22 mouse cellular contexts compared by ENCODE assay signal in genomic region chr19:37975951-37976350, GRCm38 (mm10).
A peak's percentile ranks its signal among the peaks of the same experiment; 100 is the strongest.
DNase-seq lines count a peak whose midpoint lies in the region; ATAC-seq and TF ChIP-seq lines count a peak whose summit lies in the region.
"Had no signal": no experiment of that assay in that cellular context is flagged by ENCODE, and none has a peak within 500 bp of the region (broad histone marks: within the 10 kb centered on the region; RNA-seq: fewer than 3 reads in every experiment).

No protein-coding gene starts in this region.

- TF ChIP-seq CTCF in forebrain, postnatal 0 days (IDR thresholded peaks at IDR 0.05; ENCODE audit: low read depth): no peak

- no peaks in the 10 kb centered on the region for H3K4me1 ChIP-seq in forebrain, embryonic 16.5 days (replicated peaks; ENCODE audit: control insufficient read depth, insufficient read depth, low read length)
- no peaks in the 10 kb centered on the region for H3K4me1 ChIP-seq in forebrain, embryonic 13.5 days
- no peaks in the 10 kb centered on the region for H3K4me1 ChIP-seq in forebrain, postnatal 0 days (ENCODE audit: insufficient read depth)
- no peaks in the 10 kb centered on the region for H3K4me1 ChIP-seq in forebrain, embryonic 10.5 days

- H3K4me3 ChIP-seq in forebrain, embryonic 16.5 days (replicated peaks; ENCODE audit: low read length): no peak overlapping the region
- H3K4me3 ChIP-seq in forebrain, embryonic 13.5 days: no peak overlapping the region
- H3K4me3 ChIP-seq in forebrain, postnatal 0 days (ENCODE audit: low read depth, low read length): no peak overlapping the region
- no peak overlapping the region for H3K4me3 ChIP-seq in forebrain, embryonic 10.5 days

- no peak overlapping the region for H3K9ac ChIP-seq in forebrain, embryonic 16.5 days (replicated peaks; ENCODE audit: low read depth, low read length)
- H3K9ac ChIP-seq in forebrain, embryonic 13.5 days: no peak overlapping the region
- H3K9ac ChIP-seq in forebrain, postnatal 0 days: no peak overlapping the region

- DNase-seq in forebrain, postnatal 0 days: no peak
- no peak for DNase-seq in forebrain, embryonic 10.5 days (ENCODE audit: extremely low spot score, low spot score)
- DNase-seq in frontal cortex, postnatal 25 days (ENCODE audit: low spot score in 2 of 2): no peak
- DNase-seq in heart, adult 11 months: peak; percentile 12
- no peak for DNase-seq in heart, postnatal 25 days (ENCODE audit: low spot score)
- DNase-seq: adrenal gland, adult 2 months; adrenal gland, adult 8-10 months; adrenal gland, postnatal 10 days; adrenal gland, postnatal 14 days; adrenal gland, postnatal 25 days; adrenal gland, postnatal 36 days; B cell, adult 2 months; cerebellum, adult 11 months; cerebellum, adult 11-12 months had no signal

- no peaks in the 10 kb centered on the region for H3K36me3 ChIP-seq in forebrain, embryonic 16.5 days (ENCODE audit: control insufficient read depth, insufficient read depth)
- no peaks in the 10 kb centered on the region for H3K36me3 ChIP-seq in forebrain, embryonic 13.5 days (ENCODE audit: poor library complexity, severe bottlenecking)
- H3K36me3 ChIP-seq in forebrain, postnatal 0 days (ENCODE audit: insufficient read depth): no peaks in the 10 kb centered on the region
- H3K36me3 ChIP-seq in forebrain, embryonic 10.5 days (replicated peaks): no peaks in the 10 kb centered on the region
- H3K36me3 ChIP-seq: G1E had no signal

- WGBS in forebrain, embryonic 16.5 days: 82% methylated on average over 5 of the region's 5 CpGs
- WGBS in forebrain, embryonic 13.5 days: 90% methylated on average over 5 of the region's 5 CpGs
- 75% methylated on average over 5 of the region's 5 CpGs for WGBS in forebrain, postnatal 0 days
- WGBS in forebrain, embryonic 10.5 days: 93% methylated on average over 5 of the region's 5 CpGs

- intact Hi-C loops in heart, postnatal 25 days (cut with DNase I): no loop called here

- peak; percentile 20; the same call in 1 of the 2 replicates for ATAC-seq in forebrain, embryonic 16.5 days
- no peak for ATAC-seq in forebrain, embryonic 13.5 days
- ATAC-seq in forebrain, postnatal 0 days: peak; percentile 62
- ATAC-seq in frontal cortex, adult (ENCODE audit: low TSS enrichment): peak; percentile 67
- ATAC-seq: activated CD4-positive, CD25-positive, alpha-beta regulatory T cell, adult 4 months; CD4-positive, CD25-positive, alpha-beta regulatory T cell, adult 4 months; Patski had no signal

- no peaks in the 10 kb centered on the region for H3K9me3 ChIP-seq in forebrain, embryonic 16.5 days (ENCODE audit: control insufficient read depth, low read length)
- H3K9me3 ChIP-seq in forebrain, embryonic 13.5 days (replicated peaks): no peaks in the 10 kb centered on the region
- no peaks in the 10 kb centered on the region for H3K9me3 ChIP-seq in forebrain, postnatal 0 days (ENCODE audit: low read length)
- no peaks in the 10 kb centered on the region for H3K9me3 ChIP-seq in forebrain, embryonic 10.5 days
- H3K9me3 ChIP-seq: G1E had no signal

- H3K27me3 ChIP-seq in forebrain, embryonic 16.5 days (replicated peaks; ENCODE audit: control insufficient read depth, insufficient read depth, low read length): no peaks in the 10 kb centered on the region
- H3K27me3 ChIP-seq in forebrain, embryonic 13.5 days: no peaks in the 10 kb centered on the region
- H3K27me3 ChIP-seq in forebrain, postnatal 0 days (ENCODE audit: insufficient read depth, low read length): no peaks in the 10 kb centered on the region
- H3K27me3 ChIP-seq in forebrain, embryonic 10.5 days (ENCODE audit: poor library complexity, severe bottlenecking): no peaks in the 10 kb centered on the region
- H3K27me3 ChIP-seq: CH12.LX, Patski had no signal

- H3K27ac ChIP-seq in forebrain, embryonic 16.5 days (ENCODE audit: low read length): no peak overlapping the region
- no peak overlapping the region for H3K27ac ChIP-seq in forebrain, embryonic 13.5 days
- peak overlapping the region; percentile 11; the same call in 1 of the 2 replicates for H3K27ac ChIP-seq in forebrain, postnatal 0 days (ENCODE audit: low read depth, low read length)
- no peak overlapping the region for H3K27ac ChIP-seq in forebrain, embryonic 10.5 days

- no peak overlapping the region for H3K4me2 ChIP-seq in forebrain, embryonic 16.5 days (ENCODE audit: low read length)
- no peak overlapping the region for H3K4me2 ChIP-seq in forebrain, embryonic 13.5 days
- H3K4me2 ChIP-seq in forebrain, postnatal 0 days (ENCODE audit: low read depth): no peak overlapping the region
